Mouse (Mus musculus): ENCODE data around the gene Fam57b. TPM values are rescaled to one million over a fixed set of nuclear protein-coding genes. Genes with fewer than 3 reads are reported as not detected.
A peak's percentile ranks its signal among the peaks of the same experiment; 100 is the strongest.

Gene Fam57b
- polyA plus RNA-seq, 1 experiment from 2014 or later, result 64.4 TPM

DNA sequence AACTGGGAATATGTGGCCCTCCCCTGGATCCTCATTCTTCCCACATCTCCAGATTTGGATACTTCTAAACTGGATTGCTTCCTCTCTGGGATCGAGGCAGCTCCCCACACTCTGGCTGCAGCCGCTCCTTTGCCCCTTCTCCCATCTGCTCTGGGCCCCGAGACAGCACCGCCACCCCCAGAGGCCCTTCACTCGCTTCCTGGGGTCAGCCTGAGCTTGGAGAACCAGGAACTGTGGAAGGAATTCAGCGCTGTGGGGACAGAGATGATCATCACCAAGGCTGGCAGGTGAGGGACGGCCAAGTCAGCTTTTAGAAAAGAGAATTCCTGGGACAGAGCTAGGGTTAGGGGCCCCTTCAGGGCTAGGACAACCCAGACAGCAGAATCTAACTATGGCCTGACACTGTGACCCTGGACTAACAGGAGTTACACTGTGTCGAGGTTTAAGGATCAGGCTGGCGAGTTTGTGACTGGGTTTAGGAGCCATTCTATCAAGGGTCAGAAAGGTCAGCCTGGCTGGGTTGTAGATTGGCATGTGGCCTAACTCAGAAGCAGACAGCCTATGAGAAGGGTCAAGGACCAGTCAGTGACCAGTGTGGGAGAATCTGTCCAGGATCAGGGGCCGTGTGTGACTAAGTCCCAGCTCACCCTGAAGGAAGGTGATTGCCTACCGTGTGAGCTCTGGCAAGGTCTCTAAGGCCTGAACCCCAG, 15.7 kb upstream of the Fam57b start:
- H3K27ac ChIP-seq (ENCODE audit: low read depth, low read length), result no peak overlapping the region
- WGBS, result 37% methylated on average over 11 of the region's 11 CpGs

DNA sequence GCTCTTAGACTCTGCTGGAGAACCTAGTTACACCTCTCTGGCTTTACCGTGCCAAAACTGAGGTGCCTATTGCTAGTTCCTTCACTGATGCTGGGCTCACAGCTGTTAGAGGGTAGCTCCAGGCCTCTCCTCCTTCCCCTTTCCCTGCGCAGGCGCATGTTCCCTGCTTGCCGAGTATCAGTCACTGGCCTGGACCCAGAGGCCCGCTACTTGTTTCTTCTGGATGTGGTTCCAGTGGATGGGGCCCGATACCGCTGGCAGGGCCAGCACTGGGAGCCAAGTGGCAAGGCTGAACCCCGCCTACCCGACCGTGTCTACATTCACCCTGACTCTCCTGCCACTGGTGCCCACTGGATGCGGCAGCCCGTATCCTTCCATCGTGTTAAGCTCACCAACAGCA, 14.8 kb upstream of the Fam57b start:
- Histone ChIP-seq H3K4me1 (ENCODE audit: control insufficient read depth, insufficient read depth, low read length) (peaks cover 20% of the 10 kb centered on the region), H3K36me3 (ENCODE audit: control insufficient read depth, insufficient read depth, low read length) (peaks cover 29% of the 10 kb centered on the region)
- 84% methylated on average over 13 of the region's 13 CpGs for WGBS

More for the DNA sequence above, 15.7 kb upstream of the Fam57b start:
- Histone ChIP-seq H3K27me3 (ENCODE audit: control insufficient read depth, insufficient read depth, low read length) (no peaks in the 10 kb centered on the region), H3K4me2 (ENCODE audit: low read depth, low read length) (peak overlapping the region; percentile 96; the same call in 1 of the 2 replicates), H3K9me3 (ENCODE audit: control insufficient read depth, low read length) (no peaks in the 10 kb centered on the region), H3K4me3 (ENCODE audit: low read depth, low read length) (no peak overlapping the region; the same call in 1 of the 2 replicates), H3K4me1 (ENCODE audit: control insufficient read depth, insufficient read depth, low read length) (peaks cover 27% of the 10 kb centered on the region), H3K9ac (replicated peaks; ENCODE audit: low read depth, low read length) (0 out of 2 replicates have a peak overlapping the region, but pooled peaks have one; percentile 56), H3K36me3 (ENCODE audit: control insufficient read depth, insufficient read depth, low read length) (peaks cover 21% of the 10 kb centered on the region)
- ATAC-seq (ENCODE audit: low read depth), result no peak

DNA sequence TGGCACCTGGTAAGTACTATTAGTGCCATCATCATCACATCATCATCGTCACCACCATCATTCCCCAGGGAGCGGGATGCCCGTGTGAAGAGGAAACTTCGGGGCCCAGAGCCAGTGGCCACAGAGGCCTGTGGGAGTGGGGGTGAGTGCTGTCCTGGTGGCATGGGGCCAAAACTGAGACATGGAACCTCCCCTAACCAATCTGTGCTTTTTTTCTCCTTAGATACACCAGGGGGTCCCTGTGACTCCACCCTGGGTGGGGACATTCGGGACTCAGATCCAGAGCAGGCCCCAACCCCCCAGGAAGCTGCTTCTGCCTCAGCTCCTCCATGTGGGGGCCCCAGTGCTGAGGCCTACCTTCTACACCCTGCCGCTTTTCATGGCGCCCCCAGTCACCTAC, 13.0 kb upstream of the Fam57b start:
- Histone ChIP-seq H3K36me3 (ENCODE audit: control insufficient read depth, insufficient read depth, low read length) (peaks cover 40% of the 10 kb centered on the region), H3K4me2 (ENCODE audit: low read depth, low read length) (no peak overlapping the region), H3K4me3 (ENCODE audit: low read depth, low read length) (no peak overlapping the region), H3K9me3 (ENCODE audit: control insufficient read depth, low read length) (no peaks in the 10 kb centered on the region), H3K27ac (ENCODE audit: low read depth, low read length) (no peak overlapping the region), H3K4me1 (ENCODE audit: control insufficient read depth, insufficient read depth, low read length) (peaks cover 15% of the 10 kb centered on the region; the same call in 1 of the 2 replicates), H3K27me3 (ENCODE audit: control insufficient read depth, insufficient read depth, low read length) (no peaks in the 10 kb centered on the region), H3K9ac (replicated peaks; ENCODE audit: low read depth, low read length) (no peak overlapping the region)
- WGBS, result 84% methylated on average over 7 of the region's 7 CpGs
- no peak for ATAC-seq (ENCODE audit: low read depth)

More for the DNA sequence above, 14.8 kb upstream of the Fam57b start:
- H3K4me2 ChIP-seq (ENCODE audit: low read depth, low read length), result no peak overlapping the region
- H3K27ac ChIP-seq (ENCODE audit: low read depth, low read length), result no peak overlapping the region
- ATAC-seq (ENCODE audit: low read depth), result no peak
- H3K27me3 ChIP-seq (ENCODE audit: control insufficient read depth, insufficient read depth, low read length), result no peaks in the 10 kb centered on the region
- no peak overlapping the region for H3K9ac ChIP-seq (replicated peaks; ENCODE audit: low read depth, low read length)
- no peak overlapping the region for H3K4me3 ChIP-seq (ENCODE audit: low read depth, low read length)
- no peaks in the 10 kb centered on the region for H3K9me3 ChIP-seq (ENCODE audit: control insufficient read depth, low read length)

DNA sequence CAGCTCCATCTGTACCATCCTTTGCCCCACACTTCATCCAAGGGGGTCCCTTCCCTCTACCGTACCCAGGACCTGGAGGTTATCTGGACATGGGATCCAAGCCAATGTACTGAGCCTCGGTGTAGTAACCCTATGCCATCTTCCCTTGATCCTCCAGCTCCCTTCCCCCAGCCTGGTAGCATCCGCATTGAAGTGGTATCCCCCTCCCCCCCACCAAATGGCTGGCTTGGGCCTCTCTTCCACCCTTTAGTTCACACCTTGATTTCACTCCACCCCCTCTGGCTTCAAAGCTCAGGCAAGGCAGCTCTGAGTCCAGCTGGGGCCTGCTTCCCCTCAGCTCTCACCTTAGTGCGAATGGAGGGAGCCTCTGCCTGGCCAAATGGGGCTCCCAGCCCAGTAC, 12.4 kb upstream of the Fam57b start:
- Histone ChIP-seq H3K9me3 (ENCODE audit: control insufficient read depth, low read length) (no peaks in the 10 kb centered on the region), H3K4me1 (ENCODE audit: control insufficient read depth, insufficient read depth, low read length) (peaks cover 15% of the 10 kb centered on the region; the same call in 1 of the 2 replicates), H3K27me3 (ENCODE audit: control insufficient read depth, insufficient read depth, low read length) (no peaks in the 10 kb centered on the region), H3K36me3 (ENCODE audit: control insufficient read depth, insufficient read depth, low read length) (peaks cover 46% of the 10 kb centered on the region), H3K4me2 (ENCODE audit: low read depth, low read length) (no peak overlapping the region), H3K9ac (replicated peaks; ENCODE audit: low read depth, low read length) (no peak overlapping the region), H3K4me3 (ENCODE audit: low read depth, low read length) (no peak overlapping the region), H3K27ac (ENCODE audit: low read depth, low read length) (no peak overlapping the region)
- ATAC-seq (ENCODE audit: low read depth), result no peak
- WGBS, result 86% methylated on average over 4 of the region's 4 CpGs

DNA sequence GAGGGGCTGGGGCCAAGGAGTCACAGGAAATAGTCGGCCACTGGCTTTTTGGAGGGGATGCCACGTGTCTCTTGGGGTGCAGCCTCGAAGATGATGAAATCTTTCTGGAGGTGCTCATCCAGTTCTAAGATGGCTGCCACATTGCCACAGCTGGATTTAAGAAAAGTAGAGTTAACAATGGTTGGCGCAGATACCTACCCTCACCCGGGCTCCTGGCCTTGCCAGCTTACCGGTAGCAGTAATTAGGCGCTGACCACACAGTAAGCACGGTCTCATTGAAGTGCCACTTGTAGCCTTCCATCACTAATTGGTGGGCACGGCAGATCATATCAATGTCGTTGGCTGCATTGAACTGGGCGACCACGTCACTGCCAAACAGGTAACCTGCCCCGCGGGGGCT, 11.3 kb upstream of the Fam57b start:
- peaks cover 47% of the 10 kb centered on the region for H3K36me3 ChIP-seq (ENCODE audit: control insufficient read depth, insufficient read depth, low read length)
- no peak overlapping the region for H3K4me3 ChIP-seq (ENCODE audit: low read depth, low read length)
- no peak overlapping the region for H3K27ac ChIP-seq (ENCODE audit: low read depth, low read length)
- no peak overlapping the region for H3K4me2 ChIP-seq (ENCODE audit: low read depth, low read length)
- no peak for ATAC-seq (ENCODE audit: low read depth)
- no peaks in the 10 kb centered on the region for H3K27me3 ChIP-seq (ENCODE audit: control insufficient read depth, insufficient read depth, low read length)
- H3K9me3 ChIP-seq (ENCODE audit: control insufficient read depth, low read length), result no peaks in the 10 kb centered on the region
- H3K4me1 ChIP-seq (ENCODE audit: control insufficient read depth, insufficient read depth, low read length), result peaks cover 9% of the 10 kb centered on the region; the same call in 1 of the 2 replicates
- no peak overlapping the region for H3K9ac ChIP-seq (replicated peaks; ENCODE audit: low read depth, low read length)
- 92% methylated on average over 14 of the region's 14 CpGs for WGBS

DNA sequence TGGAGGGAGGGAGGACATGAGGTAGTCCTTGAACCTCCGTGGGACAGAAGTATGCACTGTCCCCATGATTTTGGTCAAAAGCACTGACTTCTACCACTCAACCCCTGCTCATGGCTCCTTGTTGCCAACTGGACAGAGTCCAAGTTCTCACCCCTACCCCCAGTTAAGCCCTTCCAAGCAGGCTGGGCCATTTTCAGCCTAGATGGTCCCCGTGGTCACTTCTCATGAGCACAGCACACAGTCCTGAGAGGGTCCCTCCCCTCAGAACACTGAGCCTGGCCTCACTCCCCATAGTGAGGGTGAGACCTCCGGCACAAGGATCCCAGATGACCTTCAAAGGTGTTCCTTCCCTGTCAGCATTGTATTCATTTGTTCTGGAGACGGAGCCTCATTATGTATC, 8.3 kb upstream of the Fam57b start:
- WGBS, result 95% methylated on average over 4 of the region's 4 CpGs
- no peaks in the 10 kb centered on the region for H3K9me3 ChIP-seq (ENCODE audit: control insufficient read depth, low read length)
- no peak overlapping the region for H3K9ac ChIP-seq (replicated peaks; ENCODE audit: low read depth, low read length)
- H3K4me1 ChIP-seq (ENCODE audit: control insufficient read depth, insufficient read depth, low read length), result peaks cover 7% of the 10 kb centered on the region; the same call in 1 of the 2 replicates
- H3K4me3 ChIP-seq (ENCODE audit: low read depth, low read length), result no peak overlapping the region
- H3K4me2 ChIP-seq (ENCODE audit: low read depth, low read length), result no peak overlapping the region
- ATAC-seq (ENCODE audit: low read depth), result no peak
- peaks cover 48% of the 10 kb centered on the region for H3K36me3 ChIP-seq (ENCODE audit: control insufficient read depth, insufficient read depth, low read length)
- no peaks in the 10 kb centered on the region for H3K27me3 ChIP-seq (ENCODE audit: control insufficient read depth, insufficient read depth, low read length)
- H3K27ac ChIP-seq (ENCODE audit: low read depth, low read length), result no peak overlapping the region

DNA sequence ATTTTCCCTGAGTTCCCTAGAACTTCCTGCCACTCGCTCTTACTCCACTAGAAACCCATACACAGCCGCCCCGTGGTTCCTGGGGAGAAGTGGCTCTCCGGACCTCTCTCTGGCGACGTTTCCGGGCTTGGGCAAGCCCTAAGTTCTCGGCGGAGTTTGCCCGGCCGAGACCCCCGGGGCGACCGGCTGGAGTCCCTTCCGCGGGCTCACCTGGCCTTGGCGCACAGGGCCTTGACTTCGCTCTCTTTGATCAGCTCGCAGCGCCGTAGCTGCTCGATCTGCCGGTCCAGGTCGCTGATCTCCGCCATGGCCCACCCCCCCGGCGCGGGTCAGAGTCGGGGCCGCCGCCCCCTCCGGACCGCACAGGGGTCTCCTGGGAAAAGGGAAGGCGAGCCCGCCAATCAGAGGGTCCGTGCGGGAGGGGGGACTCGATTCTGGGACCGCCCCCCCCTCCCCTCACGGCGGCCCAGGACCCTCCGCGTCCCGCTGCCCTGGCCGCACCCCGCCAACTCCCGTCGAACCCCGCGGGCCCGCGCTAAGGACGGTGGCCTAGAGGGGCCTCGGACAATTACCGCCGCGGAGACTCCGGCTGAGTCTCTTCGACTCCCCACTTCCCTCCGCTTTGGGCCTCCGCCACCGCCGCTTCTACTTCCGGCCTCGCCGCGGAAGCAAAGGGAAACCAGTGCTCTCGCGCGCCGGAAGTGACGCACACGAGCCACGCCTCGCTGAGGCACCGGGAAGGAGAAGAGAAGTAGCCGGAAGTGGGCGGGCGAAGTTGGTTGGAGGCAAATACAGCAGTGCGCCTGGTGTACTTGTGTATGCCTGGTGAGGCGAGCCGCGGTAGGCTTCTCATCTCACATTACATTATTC, 5.4 kb upstream of the Fam57b start, which contains the start of gene Ppp4c:
Ppp4c (minus strand) TSS at position 646 of the 870 bp plus-strand sequence.
- peak; percentile 94 for ATAC-seq (ENCODE audit: low read depth)
- Histone ChIP-seq H3K4me1 (ENCODE audit: control insufficient read depth, insufficient read depth, low read length) (peaks cover 12% of the 10 kb centered on the region), H3K36me3 (ENCODE audit: control insufficient read depth, insufficient read depth, low read length) (peaks cover 50% of the 10 kb centered on the region)

DNA sequence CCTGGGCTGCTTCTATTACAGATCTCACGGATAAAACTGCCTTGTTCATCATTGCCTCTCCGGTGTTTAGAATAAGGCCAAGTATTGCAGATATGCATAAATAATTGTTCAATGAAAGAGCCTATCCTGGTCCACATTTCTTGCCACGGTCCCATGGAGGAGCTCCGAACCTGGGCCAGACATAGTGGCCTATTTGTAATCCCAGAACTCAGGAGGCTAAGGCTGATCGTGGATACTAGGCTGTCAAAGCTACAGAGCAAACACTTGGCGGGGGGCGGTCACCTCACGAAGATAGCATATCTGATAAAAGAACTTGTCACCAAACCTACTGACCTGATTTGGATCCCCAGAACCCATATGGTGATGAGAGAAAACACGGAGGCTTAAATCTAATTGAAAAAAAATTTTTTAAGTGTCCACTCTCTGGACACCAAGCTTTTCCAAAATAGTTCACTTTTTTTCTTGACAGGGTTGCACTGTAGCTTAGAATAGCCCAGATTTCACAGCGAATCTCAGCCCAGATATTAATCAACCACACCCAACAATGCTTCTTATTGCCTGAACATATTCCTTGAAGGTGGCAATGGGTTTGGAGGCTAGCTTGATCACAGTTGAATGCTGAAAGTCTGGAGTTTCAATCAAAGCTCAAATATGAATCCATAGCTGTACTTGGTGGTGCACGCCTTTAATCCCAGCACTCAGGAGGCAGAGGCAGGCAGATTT, 4.6 kb upstream of the Fam57b start:
- peak; percentile 13; the same call in 1 of the 2 replicates for ATAC-seq (ENCODE audit: low read depth)
- 31% methylated on average over 11 of the region's 11 CpGs for WGBS
- H3K27me3 ChIP-seq (ENCODE audit: control insufficient read depth, insufficient read depth, low read length), result no peaks in the 10 kb centered on the region
- peak overlapping the region; percentile 82 for H3K9ac ChIP-seq (replicated peaks; ENCODE audit: low read depth, low read length)
- peak overlapping the region; percentile 81 for H3K4me2 ChIP-seq (ENCODE audit: low read depth, low read length)
- peak overlapping the region; percentile 90 for H3K4me3 ChIP-seq (ENCODE audit: low read depth, low read length)
- peaks cover 42% of the 10 kb centered on the region for H3K36me3 ChIP-seq (ENCODE audit: control insufficient read depth, insufficient read depth, low read length)
- peaks cover 20% of the 10 kb centered on the region for H3K4me1 ChIP-seq (ENCODE audit: control insufficient read depth, insufficient read depth, low read length)
- H3K27ac ChIP-seq (ENCODE audit: low read depth, low read length), result peak overlapping the region; percentile 91
- H3K9me3 ChIP-seq (ENCODE audit: control insufficient read depth, low read length), result no peaks in the 10 kb centered on the region

More for the DNA sequence above, 5.4 kb upstream of the Fam57b start, which contains the start of gene Ppp4c:
- no peaks in the 10 kb centered on the region for H3K9me3 ChIP-seq (ENCODE audit: control insufficient read depth, low read length)
- peak within 1 kb of the TSS; percentile 91 for H3K27ac ChIP-seq (ENCODE audit: low read depth, low read length)
- WGBS, result under 1% methylated on average over 68 of the region's 83 CpGs
- peak within 1 kb of the TSS; percentile 90 for H3K4me3 ChIP-seq (ENCODE audit: low read depth, low read length)
- H3K9ac ChIP-seq (replicated peaks; ENCODE audit: low read depth, low read length), result peak within 1 kb of the TSS; percentile 82
- peak within 1 kb of the TSS; percentile 81 for H3K4me2 ChIP-seq (ENCODE audit: low read depth, low read length)
- no peaks in the 10 kb centered on the region for H3K27me3 ChIP-seq (ENCODE audit: control insufficient read depth, insufficient read depth, low read length)
